15 mouse cellular contexts compared by ENCODE assay signal in genomic region chr12:99522882-99523281, GRCm38 (mm10).
"Had no signal": no experiment of that assay in that cellular context is flagged by ENCODE, and none has a peak within 500 bp of the region (broad histone marks: within the 10 kb centered on the region; RNA-seq: fewer than 3 reads in every experiment).

No protein-coding gene starts in this region.

- ATAC-seq: midbrain, embryonic 15.5 days had no signal

- H3K4me2 ChIP-seq: liver, embryonic 11.5 days; liver, embryonic 15.5 days; midbrain, embryonic 15.5 days; neural tube, embryonic 13.5 days had no signal

- H3K27ac ChIP-seq: kidney, postnatal 0 days; left cerebral cortex, adult 2 months; limb, embryonic 10.5 days; liver, embryonic 15.5 days; macrophage; midbrain, embryonic 15.5 days; neural tube, embryonic 13.5 days had no signal

- H3K9ac ChIP-seq: liver, embryonic 15.5 days; midbrain, embryonic 15.5 days; neural tube, embryonic 13.5 days had no signal

- DNase-seq: kidney, adult 11 months; kidney, adult 9 months; lung, adult 2 months; lung, postnatal 10 days; right cerebral cortex, postnatal 25 days; thymus, adult 18-20 months; thymus, postnatal 14 days had no signal

- H3K36me3 ChIP-seq: liver, embryonic 15.5 days; midbrain, embryonic 15.5 days; neural tube, embryonic 13.5 days had no signal

- H3K27me3 ChIP-seq: liver, embryonic 15.5 days; midbrain, embryonic 15.5 days; neural tube, embryonic 13.5 days had no signal

- H3K9me3 ChIP-seq: limb, embryonic 10.5 days; liver, embryonic 15.5 days; midbrain, embryonic 15.5 days; neural tube, embryonic 13.5 days had no signal

- H3K4me3 ChIP-seq: left cerebral cortex, adult 2 months; limb, embryonic 10.5 days; liver, embryonic 15.5 days; midbrain, embryonic 15.5 days; neural tube, embryonic 13.5 days had no signal
